In genomic region chr8:106311967-106312366, GRCm38 (mm10) we compare ENCODE assay signal across 15 mouse cellular contexts. TPM values are rescaled to one million over a fixed set of nuclear protein-coding genes. Genes with fewer than 3 reads are reported as not detected.
DNase-seq lines count a peak whose midpoint lies in the region; ATAC-seq and TF ChIP-seq lines count a peak whose summit lies in the region.
"Had no signal": no experiment of that assay in that cellular context is flagged by ENCODE, and none has a peak within 500 bp of the region (broad histone marks: within the 10 kb centered on the region; RNA-seq: fewer than 3 reads in every experiment).

No protein-coding gene starts in this region.

- no peak for DNase-seq in lung, postnatal 0 days (ENCODE audit: low spot score)
- no peak for DNase-seq in lung, postnatal 25 days (ENCODE audit: low spot score)
- DNase-seq in MEL (ENCODE audit: low read depth, low spot score): peak; percentile 29
- DNase-seq in right cerebral cortex, postnatal 10 days (ENCODE audit: low spot score in 2 of 2): no peak
- no peak for DNase-seq in urinary bladder, postnatal 10 days (ENCODE audit: low spot score)
- DNase-seq: cerebellum, postnatal 14 days; heart, postnatal 4 days; kidney, adult 9 months; lung, adult 18-20 months; midbrain, embryonic 14.5 days; thymus, adult 2 months had no signal

- H3K4me3 ChIP-seq in intestine, postnatal 0 days (ENCODE audit: low read depth, low read length): no peak overlapping the region
- no peak overlapping the region for H3K4me3 ChIP-seq in intestine, embryonic 15.5 days (replicated peaks)
- H3K4me3 ChIP-seq in lung, postnatal 0 days (ENCODE audit: low read depth, low read length): no peak overlapping the region
- no peak overlapping the region for H3K4me3 ChIP-seq in MEL (ENCODE audit: control insufficient read depth in 1 of 2, insufficient read depth in 1 of 2, low read depth in 2 of 2, low read length in 2 of 2)
- H3K4me3 ChIP-seq: forebrain, embryonic 12.5 days; heart, embryonic 13.5 days had no signal

- H3K9ac ChIP-seq in intestine, postnatal 0 days (ENCODE audit: low read depth, low read length): no peak overlapping the region
- H3K9ac ChIP-seq in intestine, embryonic 15.5 days: no peak overlapping the region
- no peak overlapping the region for H3K9ac ChIP-seq in lung, postnatal 0 days (replicated peaks; ENCODE audit: low read depth)
- H3K9ac ChIP-seq in MEL (ENCODE audit: control insufficient read depth, low read depth, low read length, poor library complexity, severe bottlenecking): no peak overlapping the region
- H3K9ac ChIP-seq: forebrain, embryonic 12.5 days; heart, embryonic 13.5 days had no signal

- no peaks in the 10 kb centered on the region for H3K9me3 ChIP-seq in intestine, postnatal 0 days (ENCODE audit: control insufficient read depth)
- no peaks in the 10 kb centered on the region; the same call in 1 of the 2 replicates for H3K9me3 ChIP-seq in intestine, embryonic 15.5 days
- H3K9me3 ChIP-seq in lung, postnatal 0 days (ENCODE audit: low read length): no peaks in the 10 kb centered on the region
- H3K9me3 ChIP-seq in MEL (replicated peaks; ENCODE audit: insufficient read depth, low read length): no peaks in the 10 kb centered on the region
- H3K9me3 ChIP-seq: forebrain, embryonic 12.5 days; heart, embryonic 13.5 days had no signal

- H3K27me3 ChIP-seq in intestine, postnatal 0 days (replicated peaks; ENCODE audit: control insufficient read depth, insufficient read depth, low read length): no peaks in the 10 kb centered on the region
- no peaks in the 10 kb centered on the region for H3K27me3 ChIP-seq in intestine, embryonic 15.5 days (replicated peaks)
- H3K27me3 ChIP-seq in lung, postnatal 0 days (replicated peaks; ENCODE audit: insufficient read depth, low read length): no peaks in the 10 kb centered on the region
- H3K27me3 ChIP-seq in MEL (ENCODE audit: control insufficient read depth in 1 of 2, insufficient read depth in 2 of 2, low read length in 2 of 2): peaks cover 2 to 9% of the 10 kb centered on the region in 2 experiments
- H3K27me3 ChIP-seq: forebrain, embryonic 12.5 days had no signal

- no peak for TF ChIP-seq POLR2A in MEL (IDR thresholded peaks at IDR 0.05; ENCODE audit: control insufficient read depth in 1 of 2, insufficient read depth in 1 of 2, low read depth in 1 of 2, low read length in 2 of 2, poor library complexity in 1 of 2)

- WGBS in intestine, postnatal 0 days: 98% methylated on average over 1 of the region's 1 CpGs
- 95% methylated on average over 1 of the region's 1 CpGs for WGBS in intestine, embryonic 15.5 days
- WGBS in lung, postnatal 0 days: 92% methylated on average over 1 of the region's 1 CpGs

- no peak overlapping the region for H3K4me2 ChIP-seq in intestine, postnatal 0 days (replicated peaks; ENCODE audit: low read depth)
- H3K4me2 ChIP-seq in intestine, embryonic 15.5 days (replicated peaks): no peak overlapping the region
- H3K4me2 ChIP-seq in lung, postnatal 0 days (replicated peaks; ENCODE audit: low read depth, low read length): no peak overlapping the region
- H3K4me2 ChIP-seq: forebrain, embryonic 12.5 days; heart, embryonic 13.5 days had no signal

- no peak for ATAC-seq in intestine, postnatal 0 days
- no peak for ATAC-seq in intestine, embryonic 15.5 days
- ATAC-seq in lung, postnatal 0 days: no peak

- TF ChIP-seq RAD21 in MEL (IDR thresholded peaks at IDR 0.05; ENCODE audit: low read depth, low read length): peak; percentile 58

- H3K27ac ChIP-seq in intestine, postnatal 0 days (ENCODE audit: low read depth, low read length): no peak overlapping the region
- no peak overlapping the region for H3K27ac ChIP-seq in intestine, embryonic 15.5 days
- no peak overlapping the region for H3K27ac ChIP-seq in lung, postnatal 0 days (ENCODE audit: low read length)
- H3K27ac ChIP-seq in MEL (ENCODE audit: control insufficient read depth, low read depth, low read length): no peak overlapping the region
- H3K27ac ChIP-seq: forebrain, embryonic 12.5 days; heart, embryonic 13.5 days had no signal

- H3K79me2 ChIP-seq in MEL (ENCODE audit: control insufficient read depth, insufficient read depth, low read length, poor library complexity): no peaks in the 10 kb centered on the region

- peak; percentile 55 for TF ChIP-seq CTCF in intestine, postnatal 0 days (IDR thresholded peaks at IDR 0.05; ENCODE audit: low read depth)
- TF ChIP-seq CTCF in lung, postnatal 0 days (IDR thresholded peaks at IDR 0.05): peak; percentile 34
- TF ChIP-seq CTCF in MEL (IDR thresholded peaks at IDR 0.05 in 2 of 3, conservative IDR thresholded peaks at IDR 0.05 in 1 of 3; ENCODE audit: control insufficient read depth in 1 of 3, insufficient read depth in 1 of 3, low read depth in 2 of 3, low read length in 3 of 3, poor library complexity in 1 of 3, severe bottlenecking in 1 of 3): peak; percentile 39 to 61 (median 47); a peak in 5 of 6 replicates

- H3K36me3 ChIP-seq in intestine, postnatal 0 days (ENCODE audit: control insufficient read depth, insufficient read depth): no peaks in the 10 kb centered on the region
- no peaks in the 10 kb centered on the region for H3K36me3 ChIP-seq in intestine, embryonic 15.5 days
- no peaks in the 10 kb centered on the region for H3K36me3 ChIP-seq in lung, postnatal 0 days (ENCODE audit: insufficient read depth, low read length)
- no peaks in the 10 kb centered on the region for H3K36me3 ChIP-seq in MEL (ENCODE audit: control insufficient read depth in 1 of 2, insufficient read depth in 2 of 2, low read length in 2 of 2)
- H3K36me3 ChIP-seq: forebrain, embryonic 12.5 days; heart, embryonic 13.5 days had no signal

- 0 out of 2 replicates have a peak, but pooled peaks cover 10% of the 10 kb centered on the region for H3K4me1 ChIP-seq in intestine, postnatal 0 days (replicated peaks; ENCODE audit: control insufficient read depth, insufficient read depth, low read length)
- H3K4me1 ChIP-seq in intestine, embryonic 15.5 days (replicated peaks): peaks cover 14% of the 10 kb centered on the region
- no peaks in the 10 kb centered on the region for H3K4me1 ChIP-seq in lung, postnatal 0 days (ENCODE audit: insufficient read depth, low read depth, low read length)
- H3K4me1 ChIP-seq in MEL (ENCODE audit: control insufficient read depth in 1 of 2, insufficient read depth in 2 of 2, low read length in 2 of 2): peaks cover 0 to 7% of the 10 kb centered on the region in 2 experiments; a peak in 1 of 4 replicates

- no peak for TF ChIP-seq EP300 in lung, postnatal 0 days (IDR thresholded peaks at IDR 0.05)
- no peak for TF ChIP-seq EP300 in MEL (IDR thresholded peaks at IDR 0.05; ENCODE audit: low read depth in 1 of 2, low read length in 2 of 2)

TF ChIP-seq in MEL, 35 proteins besides CTCF, POLR2A, EP300 and RAD21:
- no peak for TF ChIP-seq USF1 (IDR thresholded peaks at IDR 0.05; ENCODE audit: low read depth, low read length)
- TF ChIP-seq UBTF (IDR thresholded peaks at IDR 0.05; ENCODE audit: borderline replicate concordance, insufficient read depth, low read depth, low read length): no peak
- no peak for TF ChIP-seq ZMIZ1 (IDR thresholded peaks at IDR 0.05; ENCODE audit: low read depth, low read length)
- no peak for TF ChIP-seq E2F4 (IDR thresholded peaks at IDR 0.05; ENCODE audit: borderline replicate concordance, low read depth, low read length)
- TF ChIP-seq SMC3 (IDR thresholded peaks at IDR 0.05; ENCODE audit: low read depth, low read length): peak; percentile 51
- peak; percentile 49 for TF ChIP-seq ZC3H11A (IDR thresholded peaks at IDR 0.05; ENCODE audit: low read depth, low read length)
- no peak for TF ChIP-seq ETS1 (IDR thresholded peaks at IDR 0.05; ENCODE audit: low read depth, low read length)
- no peak for TF ChIP-seq USF2 (IDR thresholded peaks at IDR 0.05; ENCODE audit: borderline replicate concordance in 1 of 2, insufficient read depth in 1 of 2, low read depth in 1 of 2, low read length in 2 of 2)

RNA-seq across cellular contexts. Expression of gene Smpd3, which starts 25.8 kb away (rescaled TPM):
- polyA plus RNA-seq in intestine, postnatal 0 days (2015; fragmentation: Nextera tagmentation; extraction: Ambion mirVana): 10.6 and 11.8 TPM in 2 replicates
- polyA plus RNA-seq in intestine, embryonic 15.5 days (2015; fragmentation: Nextera tagmentation; extraction: Ambion mirVana): 21.8 and 22.3 TPM in 2 replicates
- 1.5 and 1.7 TPM in 2 replicates for polyA plus RNA-seq in lung, postnatal 0 days (2015; fragmentation: Nextera tagmentation; extraction: Ambion mirVana)
- 0.04 and 0.07 TPM in 2 replicates for total RNA-seq in MEL (2012; rRNA removed)
- under 1 TPM in 1 of 2 experiments, not detected in 1; 0.08 TPM for polyA plus RNA-seq in MEL (2012; ENCODE audit: insufficient read depth in 1 of 2, insufficient read length in 2 of 2, low read depth in 1 of 2, low replicate concordance in 2 of 2, missing spikeins in 1 of 2)
